Mouse (Mus musculus): Measurements from ENCODE around the gene Apobr. TPM values are rescaled to one million over a fixed set of nuclear protein-coding genes. Genes with fewer than 3 reads are reported as not detected.

Apobr gene
- polyA plus RNA-seq, 1 experiment from 2014 or later: 0.63 TPM

GRCm38 (mm10) chr7:126625807-126626600, 41.3 kb downstream of the Apobr start:
- H3K4me1 ChIP-seq: no peaks in the 10 kb centered on the region
- no peaks in the 10 kb centered on the region for H3K36me3 ChIP-seq
- 81% methylated on average over 3 of the region's 3 CpGs for WGBS
- peaks cover 4% of the 10 kb centered on the region; the same call in 1 of the 2 replicates for H3K27me3 ChIP-seq
- H3K9me3 ChIP-seq: no peaks in the 10 kb centered on the region
- H3K4me3 ChIP-seq: no peak overlapping the region
- no peak for ATAC-seq (ENCODE audit: low FRiP score, low read depth)
- no peak overlapping the region for H3K9ac ChIP-seq (replicated peaks)
- H3K4me2 ChIP-seq (replicated peaks): no peak overlapping the region
- no peak overlapping the region for H3K27ac ChIP-seq (replicated peaks)

GRCm38 (mm10) chr7:126628111-126628510, 43.4 kb downstream of the Apobr start:
- Histone ChIP-seq H3K4me2 (replicated peaks) (no peak overlapping the region), H3K36me3 (no peaks in the 10 kb centered on the region), H3K27ac (replicated peaks) (no peak overlapping the region), H3K27me3 (no peaks in the 10 kb centered on the region), H3K9ac (replicated peaks) (no peak overlapping the region), H3K9me3 (no peaks in the 10 kb centered on the region), H3K4me1 (no peaks in the 10 kb centered on the region), H3K4me3 (no peak overlapping the region)
- 77% methylated on average over 6 of the region's 6 CpGs for WGBS
- ATAC-seq (ENCODE audit: low FRiP score, low read depth): no peak

GRCm38 (mm10) chr7:126629915-126630314, 45.2 kb downstream of the Apobr start:
- Histone ChIP-seq H3K9ac (replicated peaks) (no peak overlapping the region), H3K4me1 (no peaks in the 10 kb centered on the region), H3K4me3 (no peak overlapping the region), H3K36me3 (no peaks in the 10 kb centered on the region), H3K27ac (replicated peaks) (no peak overlapping the region), H3K4me2 (replicated peaks) (no peak overlapping the region), H3K9me3 (no peaks in the 10 kb centered on the region), H3K27me3 (no peaks in the 10 kb centered on the region)
- 26% methylated on average over 3 of the region's 3 CpGs for WGBS
- ATAC-seq (ENCODE audit: low FRiP score, low read depth): no peak

GRCm38 (mm10) chr7:126630824-126631518, 46.2 kb downstream of the Apobr start, which contains the start of gene Nupr1:
TSS of gene Nupr1 (minus strand) at chr7:126630861.
- H3K9me3 ChIP-seq: no peaks in the 10 kb centered on the region
- no peak within 1 kb of the TSS for H3K4me3 ChIP-seq
- no peak within 1 kb of the TSS for H3K27ac ChIP-seq (replicated peaks)
- H3K9ac ChIP-seq (replicated peaks): no peak within 1 kb of the TSS
- no peak within 1 kb of the TSS for H3K4me2 ChIP-seq (replicated peaks)
- H3K4me1 ChIP-seq: no peaks in the 10 kb centered on the region
- H3K27me3 ChIP-seq: no peaks in the 10 kb centered on the region
- no peak for ATAC-seq (ENCODE audit: low FRiP score, low read depth)
- WGBS: 92% methylated on average over 4 of the region's 4 CpGs
- no peaks in the 10 kb centered on the region for H3K36me3 ChIP-seq

GRCm38 (mm10) chr7:126632478-126632877, 47.7 kb downstream of the Apobr start:
- Histone ChIP-seq H3K27ac (replicated peaks) (no peak overlapping the region), H3K27me3 (no peaks in the 10 kb centered on the region), H3K4me1 (no peaks in the 10 kb centered on the region), H3K9ac (replicated peaks) (no peak overlapping the region), H3K9me3 (no peaks in the 10 kb centered on the region), H3K36me3 (no peaks in the 10 kb centered on the region), H3K4me2 (replicated peaks) (no peak overlapping the region), H3K4me3 (no peak overlapping the region)
- no peak for ATAC-seq (ENCODE audit: low FRiP score, low read depth)
- WGBS: 89% methylated on average over 2 of the region's 2 CpGs

- H3K4me3 ChIP-seq: no peak overlapping the region
- H3K9ac ChIP-seq (replicated peaks): no peak overlapping the region
- no peaks in the 10 kb centered on the region for H3K36me3 ChIP-seq
- H3K9me3 ChIP-seq: no peaks in the 10 kb centered on the region
- H3K27me3 ChIP-seq: 0 out of 2 replicates have a peak, but pooled peaks cover 6% of the 10 kb centered on the region
- H3K4me2 ChIP-seq (replicated peaks): no peak overlapping the region
- no peak overlapping the region for H3K27ac ChIP-seq (replicated peaks)
- H3K4me1 ChIP-seq: no peaks in the 10 kb centered on the region
- ATAC-seq (ENCODE audit: low FRiP score, low read depth): no peak
Observed at GRCm38 (mm10) chr7:126635375-126635774, 50.6 kb downstream of the Apobr start.

GRCm38 (mm10) chr7:126636733-126637520, 52.2 kb downstream of the Apobr start:
- no peak for ATAC-seq (ENCODE audit: low FRiP score, low read depth)
- Histone ChIP-seq H3K4me1 (no peaks in the 10 kb centered on the region), H3K27me3 (0 out of 2 replicates have a peak, but pooled peaks cover 6% of the 10 kb centered on the region), H3K9ac (replicated peaks) (no peak overlapping the region), H3K4me3 (no peak overlapping the region), H3K4me2 (replicated peaks) (no peak overlapping the region), H3K9me3 (no peaks in the 10 kb centered on the region), H3K36me3 (no peaks in the 10 kb centered on the region), H3K27ac (replicated peaks) (no peak overlapping the region)
- WGBS: 19% methylated on average over 4 of the region's 4 CpGs

Small RNA genes lying within 50 kb of the gene (microRNA-seq; reads per million reads assigned to microRNA genes)
- gene Mir7059: 1.2 reads per million

Other genes starting within 250 kb of the Apobr start
- 1.4 and 2.6 TPM in 2 replicates for gene Lat, start 215.4 kb upstream of the Apobr start, polyA plus RNA-seq (2016; fragmentation: Nextera tagmentation; extraction: Ambion mirVana)
- 64.3 and 66.9 TPM in 2 replicates for gene Spns1, start 207.5 kb upstream of the Apobr start, polyA plus RNA-seq (2016; fragmentation: Nextera tagmentation; extraction: Ambion mirVana)
- gene Nfatc2ip, start 188.2 kb upstream of the Apobr start, polyA plus RNA-seq (2016; fragmentation: Nextera tagmentation; extraction: Ambion mirVana): 3.4 and 4.3 TPM in 2 replicates
- gene Cd19, start 170.1 kb upstream of the Apobr start, polyA plus RNA-seq (2016; fragmentation: Nextera tagmentation; extraction: Ambion mirVana): not detected in 2 replicates
- 25.1 and 26.0 TPM in 2 replicates for gene Rabep2, start 156.2 kb upstream of the Apobr start, polyA plus RNA-seq (2016; fragmentation: Nextera tagmentation; extraction: Ambion mirVana)
- 0.57 and 0.58 TPM in 2 replicates for gene Atp2a1, start 121.8 kb upstream of the Apobr start, polyA plus RNA-seq (2016; fragmentation: Nextera tagmentation; extraction: Ambion mirVana)
- gene Sh2b1, start 109.5 kb upstream of the Apobr start, polyA plus RNA-seq (2016; fragmentation: Nextera tagmentation; extraction: Ambion mirVana): 60.9 and 66.1 TPM in 2 replicates
- gene Tufm, start 97.6 kb upstream of the Apobr start, polyA plus RNA-seq (2016; fragmentation: Nextera tagmentation; extraction: Ambion mirVana): 115 and 119 TPM in 2 replicates
- 72.8 and 82.0 TPM in 2 replicates for gene Atxn2l, start 81.5 kb upstream of the Apobr start, polyA plus RNA-seq (2016; fragmentation: Nextera tagmentation; extraction: Ambion mirVana)
- 200 and 222 TPM in 2 replicates for gene Eif3c, start 18.5 kb upstream of the Apobr start, polyA plus RNA-seq (2016; fragmentation: Nextera tagmentation; extraction: Ambion mirVana)
- gene Cln3, start 875 bp downstream of the Apobr start, polyA plus RNA-seq (2016; fragmentation: Nextera tagmentation; extraction: Ambion mirVana): 26.1 and 29.2 TPM in 2 replicates
- gene Il27, start 10.0 kb downstream of the Apobr start, polyA plus RNA-seq (2016; fragmentation: Nextera tagmentation; extraction: Ambion mirVana): not detected in 2 replicates
- gene Nupr1, start 45.9 kb downstream of the Apobr start, polyA plus RNA-seq (2016; fragmentation: Nextera tagmentation; extraction: Ambion mirVana): 4.4 and 7.9 TPM in 2 replicates
- 44.1 and 46.4 TPM in 2 replicates for gene Sgf29, start 64.4 kb downstream of the Apobr start, polyA plus RNA-seq (2016; fragmentation: Nextera tagmentation; extraction: Ambion mirVana)
- gene Sult1a1, start 91.5 kb downstream of the Apobr start, polyA plus RNA-seq (2016; fragmentation: Nextera tagmentation; extraction: Ambion mirVana): 0.45 and 1.1 TPM in 2 replicates
- 151 TPM in 2 replicates for gene Bola2, start 110.5 kb downstream of the Apobr start, polyA plus RNA-seq (2016; fragmentation: Nextera tagmentation; extraction: Ambion mirVana)
- gene Slx1b, start 110.8 kb downstream of the Apobr start, polyA plus RNA-seq (2016; fragmentation: Nextera tagmentation; extraction: Ambion mirVana): 16.6 and 19.1 TPM in 2 replicates
- gene Coro1a, start 122.8 kb downstream of the Apobr start, polyA plus RNA-seq (2016; fragmentation: Nextera tagmentation; extraction: Ambion mirVana): 60.8 and 65.9 TPM in 2 replicates
- gene Mapk3, start 174.7 kb downstream of the Apobr start, polyA plus RNA-seq (2016; fragmentation: Nextera tagmentation; extraction: Ambion mirVana): 56.1 and 58.0 TPM in 2 replicates
- 2.0 and 2.4 TPM in 2 replicates for gene Gdpd3, start 181.4 kb downstream of the Apobr start, polyA plus RNA-seq (2016; fragmentation: Nextera tagmentation; extraction: Ambion mirVana)
- gene Ypel3, start 192.0 kb downstream of the Apobr start, polyA plus RNA-seq (2016; fragmentation: Nextera tagmentation; extraction: Ambion mirVana): 125 and 126 TPM in 2 replicates
- 0.64 and 0.65 TPM in 2 replicates for gene Tbx6, start 196.5 kb downstream of the Apobr start, polyA plus RNA-seq (2016; fragmentation: Nextera tagmentation; extraction: Ambion mirVana)
- gene Ppp4c, start 207.6 kb downstream of the Apobr start, polyA plus RNA-seq (2016; fragmentation: Nextera tagmentation; extraction: Ambion mirVana): 315 and 323 TPM in 2 replicates
- gene Fam57b, start 212.7 kb downstream of the Apobr start, polyA plus RNA-seq (2016; fragmentation: Nextera tagmentation; extraction: Ambion mirVana): 19.3 and 20.0 TPM in 2 replicates
- not detected in 2 replicates for gene 4930451I11Rik, start 246.7 kb downstream of the Apobr start, polyA plus RNA-seq (2016; fragmentation: Nextera tagmentation; extraction: Ambion mirVana)